Mouse (Mus musculus) MEL (cell line): ENCODE data around the gene Rps11. TPM values are rescaled to one million over a fixed set of nuclear protein-coding genes. Genes with fewer than 3 reads are reported as not detected.

Experiments
- DNase-seq: peaks from one replicate; pipeline ENCODE4 v3.0.0; 2011; ENCODE audit warnings: low read depth, low spot score
- H3K27ac ChIP-seq: 2 replicates; pipeline ENCODE4 v1.5.1; 2012; ENCODE audit warnings: low read depth, mild to moderate bottlenecking, control low read depth, low read length, moderate library complexity; ENCODE audit not compliant: control insufficient read depth
- H3K27me3 ChIP-seq, 2 experiments: fragments of 150-350 bp in 1 of 2; sonication (generic) in 1 of 2; 2 replicates each; pipeline ENCODE4 v1.6.1; 2012; ENCODE audit warnings: low read length in 2 of 2, mild to moderate bottlenecking in 2 of 2, improper control_type of control experiment in 1 of 2, moderate library complexity in 1 of 2; ENCODE audit not compliant: insufficient read depth in 2 of 2, control insufficient read depth in 1 of 2
- H3K36me3 ChIP-seq, 2 experiments: 2 replicates each; pipeline ENCODE4 v1.6.1; 2012 to 2014; ENCODE audit warnings: low read length in 2 of 2, improper control_type of control experiment in 1 of 2, inconsistent platforms in 1 of 2, mild to moderate bottlenecking in 1 of 2; ENCODE audit not compliant: insufficient read depth in 2 of 2, control insufficient read depth in 1 of 2
- H3K4me1 ChIP-seq, 2 experiments: fragments of 150-350 bp in 1 of 2; sonication (generic) in 1 of 2; 2 replicates each; pipeline ENCODE4 v1.6.1; 2012; ENCODE audit warnings: low read length in 2 of 2, improper control_type of control experiment in 1 of 2, mild to moderate bottlenecking in 1 of 2; ENCODE audit not compliant: insufficient read depth in 2 of 2, control insufficient read depth in 1 of 2
- H3K4me3 ChIP-seq, 2 experiments: fragments of 150-350 bp in 1 of 2; sonication (generic) in 1 of 2; 2 replicates each; pipeline ENCODE4 v1.5.1; 2012; ENCODE audit warnings: low read depth in 2 of 2, low read length in 2 of 2, mild to moderate bottlenecking in 2 of 2, moderate library complexity in 2 of 2, control low read depth in 1 of 2, improper control_type of control experiment in 1 of 2; ENCODE audit not compliant: control insufficient read depth in 1 of 2, insufficient read depth in 1 of 2
- H3K79me2 ChIP-seq: 2 replicates; pipeline ENCODE4 v1.6.1; 2012; ENCODE audit warnings: mild to moderate bottlenecking, low read length, moderate library complexity; ENCODE audit not compliant: control insufficient read depth, poor library complexity, insufficient read depth
- H3K9ac ChIP-seq: 2 replicates; pipeline ENCODE4 v1.6.1; 2012; ENCODE audit warnings: low read depth, mild to moderate bottlenecking, control low read depth, low read length, moderate library complexity; ENCODE audit not compliant: control insufficient read depth, poor library complexity, severe bottlenecking
- H3K9me3 ChIP-seq: fragments of 150-350 bp; sonication (generic); replicated peaks from 2 replicates; pipeline ENCODE4 v1.6.1; 2012; ENCODE audit warnings: mild to moderate bottlenecking, low read length, improper control_type of control experiment, moderate library complexity; ENCODE audit not compliant: insufficient read depth
- GABPA ChIP-seq: IDR thresholded peaks from 2 replicates; pipeline ENCODE4 v1.6.1; 2012; ENCODE audit warnings: low read depth, mild to moderate bottlenecking, inconsistent platforms, low read length, improper control_type of control experiment, moderate library complexity
- ZNF384 ChIP-seq: IDR thresholded peaks from 2 replicates; pipeline ENCODE4 v1.6.1; 2012; ENCODE audit warnings: low read depth, mild to moderate bottlenecking, inconsistent platforms, low read length, improper control_type of control experiment
- polyA plus RNA-seq, 2 experiments: library from polyadenylated mRNA; stranded (reverse) in 1 of 2; unstranded in 1 of 2; fragments of >175 nt in 1 of 2; fragments of >200 nt in 1 of 2; gene quantifications; 2 replicates each; pipeline versions ENCODE4 v1.2.1 to v1.2.4; 2012; ENCODE audit warnings: low replicate concordance in 2 of 2, low read depth in 1 of 2; ENCODE audit not compliant: insufficient read length in 2 of 2, insufficient read depth in 1 of 2, missing spikeins in 1 of 2
- total RNA-seq: library from RNA; depleted of rRNA; stranded (reverse); fragments of 300-350 nt; gene quantifications from 2 replicates; pipeline ENCODE4 v1.2.3, GENCODE M21; 2012; rRNA removed

The Rps11 gene
- total and polyA plus RNA-seq, 3 experiments: 2,708 to 5,434 (median 3,189) TPM

DNA sequence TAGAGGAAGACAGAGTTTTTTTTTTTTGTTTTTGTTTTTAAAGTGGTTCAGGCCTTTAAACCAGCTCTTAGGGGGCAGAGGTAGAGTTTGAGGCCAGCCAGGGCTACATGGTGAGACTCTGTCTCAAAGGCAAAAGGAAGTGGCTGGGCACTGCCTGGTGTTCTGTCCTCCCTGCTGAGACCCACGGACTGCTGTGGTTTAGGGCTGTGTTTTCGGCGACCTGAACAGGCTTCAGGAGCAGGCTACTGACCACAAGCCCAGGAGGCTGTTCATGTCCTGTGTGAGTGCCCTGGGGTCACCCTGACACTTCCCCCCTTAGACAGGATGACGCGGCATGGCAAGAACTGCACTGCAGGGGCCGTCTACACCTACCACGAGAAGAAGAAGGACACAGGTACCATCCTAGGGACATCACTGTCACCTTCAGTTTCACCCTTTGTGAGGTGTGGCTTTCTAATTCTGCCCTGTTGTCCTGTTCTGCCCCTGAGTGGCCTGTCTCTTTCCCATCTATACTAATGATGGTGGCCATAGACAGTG lies 51.0 kb downstream of the Rps11 start:
- H3K9me3 ChIP-seq: no peaks in the 10 kb centered on the region
- TF ChIP-seq GABPA (no peak), ZNF384 (no peak)
- peaks cover 21% of the 10 kb centered on the region for H3K79me2 ChIP-seq
- H3K36me3 ChIP-seq: peaks cover 0 to under 1% of the 10 kb centered on the region in 2 experiments; a peak in 1 of 4 replicates
- H3K4me3 ChIP-seq: no peak overlapping the region
- peaks cover 0 to 1% of the 10 kb centered on the region in 2 experiments; a peak in 2 of 4 replicates for H3K4me1 ChIP-seq
- H3K27ac ChIP-seq: no peak overlapping the region
- H3K9ac ChIP-seq: no peak overlapping the region
- no peak for DNase-seq
- H3K27me3 ChIP-seq: no peaks in the 10 kb centered on the region

Other genes starting within 250 kb of the Rps11 start
Only the 30 nearest of the 33 such genes appear.
- gene Fuz, start 228.4 kb downstream of the Rps11 start, total RNA-seq: 6.8 and 9.4 TPM in 2 replicates
- 10 to 100 TPM in 1 of 2 experiments, not detected in 1; 18.1 TPM for gene Fuz, start 228.4 kb downstream of the Rps11 start, polyA plus RNA-seq
- gene Ap2a1, start 194.9 kb downstream of the Rps11 start, total RNA-seq: 54.0 and 54.4 TPM in 2 replicates
- 100 to 1,000 TPM in 1 of 2 experiments, 10 to 100 TPM in 1; 73.1 to 107 TPM for gene Ap2a1, start 194.9 kb downstream of the Rps11 start, polyA plus RNA-seq
- 0.10 TPM in 1 of 2 replicates, not detected in the other for gene Tsks, start 181.2 kb downstream of the Rps11 start, total RNA-seq
- under 1 TPM in 1 of 2 experiments, not detected in 1; 0.08 TPM for gene Tsks, start 181.2 kb downstream of the Rps11 start, polyA plus RNA-seq
- gene Cpt1c, start 149.6 kb downstream of the Rps11 start, total RNA-seq: 0.20 and 0.35 TPM in 2 replicates
- under 1 TPM in 1 of 2 experiments, not detected in 1; 0.81 TPM for gene Cpt1c, start 149.6 kb downstream of the Rps11 start, polyA plus RNA-seq
- gene Prmt1, start 137.9 kb downstream of the Rps11 start, total RNA-seq: 317 and 339 TPM in 2 replicates
- 100 to 1,000 TPM; 254 to 715 TPM for gene Prmt1, start 137.9 kb downstream of the Rps11 start, polyA plus RNA-seq
- gene Irf3, start 126.8 kb downstream of the Rps11 start, total RNA-seq: 78.6 and 83.4 TPM in 2 replicates
- gene Irf3, start 126.8 kb downstream of the Rps11 start, polyA plus RNA-seq: 10 to 100 TPM in 1 of 2 experiments, not detected in 1; 82.1 TPM
- 13.4 and 16.6 TPM in 2 replicates for gene Bcl2l12, start 125.7 kb downstream of the Rps11 start, total RNA-seq
- 10 to 100 TPM in 1 of 2 experiments, not detected in 1; 24.6 TPM for gene Bcl2l12, start 125.7 kb downstream of the Rps11 start, polyA plus RNA-seq
- 17.7 and 18.3 TPM in 2 replicates for gene Scaf1, start 108.1 kb downstream of the Rps11 start, total RNA-seq
- gene Scaf1, start 108.1 kb downstream of the Rps11 start, polyA plus RNA-seq: 10 to 100 TPM; 34.4 to 81.5 TPM
- gene Rras, start 106.5 kb downstream of the Rps11 start, total RNA-seq: 4.2 and 5.0 TPM in 2 replicates
- 10 to 100 TPM in 1 of 2 experiments, not detected in 1; 24.1 TPM for gene Rras, start 106.5 kb downstream of the Rps11 start, polyA plus RNA-seq
- gene Prr12, start 71.6 kb downstream of the Rps11 start, total RNA-seq: 3.3 and 3.5 TPM in 2 replicates
- 10 to 100 TPM in 1 of 2 experiments, not detected in 1; 32.1 TPM for gene Prr12, start 71.6 kb downstream of the Rps11 start, polyA plus RNA-seq
- gene Nosip, start 62.0 kb downstream of the Rps11 start, total RNA-seq: 49.9 and 50.7 TPM in 2 replicates
- 10 to 100 TPM in 1 of 2 experiments, not detected in 1; 78.9 TPM for gene Nosip, start 62.0 kb downstream of the Rps11 start, polyA plus RNA-seq
- gene Prrg2, start 61.8 kb downstream of the Rps11 start, total RNA-seq: 7.5 and 7.7 TPM in 2 replicates
- gene Prrg2, start 61.8 kb downstream of the Rps11 start, polyA plus RNA-seq: 10 to 100 TPM in 1 of 2 experiments, not detected in 1; 16.9 TPM
- 16.0 and 29.3 TPM in 2 replicates for gene Rcn3, start 32.2 kb downstream of the Rps11 start, total RNA-seq
- 10 to 100 TPM in 1 of 2 experiments, not detected in 1; 43.0 TPM for gene Rcn3, start 32.2 kb downstream of the Rps11 start, polyA plus RNA-seq
- 0.26 and 0.27 TPM in 2 replicates for gene Fcgrt, start 20.6 kb downstream of the Rps11 start, total RNA-seq
- 1 to 10 TPM in 1 of 2 experiments, not detected in 1; 1.7 TPM for gene Fcgrt, start 20.6 kb downstream of the Rps11 start, polyA plus RNA-seq
- 2,773 and 3,160 TPM in 2 replicates for gene Rpl13a, start 4.3 kb upstream of the Rps11 start, total RNA-seq
- gene Rpl13a, start 4.3 kb upstream of the Rps11 start, polyA plus RNA-seq: 1,000 to 10,000 TPM; 2,091 to 3,727 TPM
- gene Gm45713, start 11.8 kb upstream of the Rps11 start, total RNA-seq: 0.69 and 3.9 TPM in 2 replicates
- not detected for gene Gm45713, start 11.8 kb upstream of the Rps11 start, polyA plus RNA-seq
- gene Flt3l, start 12.0 kb upstream of the Rps11 start, total RNA-seq: 9.5 and 13.0 TPM in 2 replicates
- gene Flt3l, start 12.0 kb upstream of the Rps11 start, polyA plus RNA-seq: 10 to 100 TPM in 1 of 2 experiments, not detected in 1; 35.4 TPM
- gene Pih1d1, start 29.9 kb upstream of the Rps11 start, total RNA-seq: 119 and 141 TPM in 2 replicates
- 100 to 1,000 TPM in 1 of 2 experiments, not detected in 1; 148 TPM for gene Pih1d1, start 29.9 kb upstream of the Rps11 start, polyA plus RNA-seq
- gene Aldh16a1, start 30.1 kb upstream of the Rps11 start, total RNA-seq: 33.9 and 34.0 TPM in 2 replicates
- gene Aldh16a1, start 30.1 kb upstream of the Rps11 start, polyA plus RNA-seq: 10 to 100 TPM in 1 of 2 experiments, not detected in 1; 61.6 TPM
- 0.23 TPM in 2 replicates for gene Slc17a7, start 39.5 kb upstream of the Rps11 start, total RNA-seq
- 1 to 10 TPM in 1 of 2 experiments, not detected in 1; 1.0 TPM for gene Slc17a7, start 39.5 kb upstream of the Rps11 start, polyA plus RNA-seq
- gene Gfy, start 55.1 kb upstream of the Rps11 start, total RNA-seq: not detected in 2 replicates
- not detected for gene Gfy, start 55.1 kb upstream of the Rps11 start, polyA plus RNA-seq
- not detected in 2 replicates for gene Pth2, start 56.6 kb upstream of the Rps11 start, total RNA-seq
- not detected for gene Pth2, start 56.6 kb upstream of the Rps11 start, polyA plus RNA-seq
- gene Ccdc155, start 80.5 kb upstream of the Rps11 start, total RNA-seq: 0.16 and 0.27 TPM in 2 replicates
- gene Ccdc155, start 80.5 kb upstream of the Rps11 start, polyA plus RNA-seq: under 1 TPM in 1 of 2 experiments, not detected in 1; 0.38 TPM
- gene Dkkl1, start 87.7 kb upstream of the Rps11 start, total RNA-seq: 8.5 and 9.2 TPM in 2 replicates
- gene Dkkl1, start 87.7 kb upstream of the Rps11 start, polyA plus RNA-seq: 10 to 100 TPM in 1 of 2 experiments, not detected in 1; 32.0 TPM
- 0.19 TPM in 1 of 2 replicates, not detected in the other for gene Tead2, start 91.3 kb upstream of the Rps11 start, total RNA-seq
- gene Tead2, start 91.3 kb upstream of the Rps11 start, polyA plus RNA-seq: under 1 TPM in 1 of 2 experiments, not detected in 1; 0.38 TPM
- 17.2 and 22.4 TPM in 2 replicates for gene Cd37, start 114.7 kb upstream of the Rps11 start, total RNA-seq
- 100 to 1,000 TPM in 1 of 2 experiments, not detected in 1; 111 TPM for gene Cd37, start 114.7 kb upstream of the Rps11 start, polyA plus RNA-seq
- gene Slc6a16, start 116.6 kb upstream of the Rps11 start, total RNA-seq: not detected in 2 replicates
- gene Slc6a16, start 116.6 kb upstream of the Rps11 start, polyA plus RNA-seq: not detected
- not detected in 2 replicates for gene Slc6a21, start 153.1 kb upstream of the Rps11 start, total RNA-seq
- not detected for gene Slc6a21, start 153.1 kb upstream of the Rps11 start, polyA plus RNA-seq
- 4.5 and 4.8 TPM in 2 replicates for gene Trpm4, start 209.3 kb upstream of the Rps11 start, total RNA-seq
- gene Trpm4, start 209.3 kb upstream of the Rps11 start, polyA plus RNA-seq: 1 to 10 TPM in 1 of 2 experiments, not detected in 1; 6.9 TPM
- gene Hrc, start 210.9 kb upstream of the Rps11 start, total RNA-seq: not detected in 2 replicates
- under 1 TPM in 1 of 2 experiments, not detected in 1; 0.22 TPM for gene Hrc, start 210.9 kb upstream of the Rps11 start, polyA plus RNA-seq